Mouse (Mus musculus): ENCODE data around the gene Nipbl.

Nipbl gene

GRCm38 (mm10) chr15:8416500-8417138 is 27.6 kb downstream of the Nipbl start:
- DNase-seq (ENCODE audit: low spot score in 2 of 2), result no peak

GRCm38 (mm10) chr15:8413356-8413755 is 30.9 kb downstream of the Nipbl start:
- no peak for DNase-seq (ENCODE audit: low spot score in 2 of 2)

GRCm38 (mm10) chr15:8411873-8412272 is 32.4 kb downstream of the Nipbl start:
- no peak for DNase-seq (ENCODE audit: low spot score in 2 of 2)

GRCm38 (mm10) chr15:8411168-8411837 is 33.0 kb downstream of the Nipbl start:
- no peak for DNase-seq (ENCODE audit: low spot score in 2 of 2)

- no peak for DNase-seq (ENCODE audit: low spot score in 2 of 2)
Measured at GRCm38 (mm10) chr15:8407082-8407481, 37.2 kb downstream of the Nipbl start.

GRCm38 (mm10) chr15:8406219-8406618 is 38.0 kb downstream of the Nipbl start:
- no peak for DNase-seq (ENCODE audit: low spot score in 2 of 2)

- no peak for DNase-seq (ENCODE audit: low spot score in 2 of 2)
Measured at GRCm38 (mm10) chr15:8402591-8402990, 41.7 kb downstream of the Nipbl start.

- no peak for DNase-seq (ENCODE audit: low spot score in 2 of 2)
Measured at GRCm38 (mm10) chr15:8401536-8401935, 42.7 kb downstream of the Nipbl start.

- no peak for DNase-seq (ENCODE audit: low spot score in 2 of 2)
Measured at GRCm38 (mm10) chr15:8391764-8392163, 52.5 kb downstream of the Nipbl start.

- DNase-seq (ENCODE audit: low spot score in 2 of 2), result peak in 1 of 2 experiments; percentile 32
Measured at GRCm38 (mm10) chr15:8382213-8382612, 62.0 kb downstream of the Nipbl start.

- DNase-seq (ENCODE audit: low spot score in 2 of 2), result no peak
Measured at GRCm38 (mm10) chr15:8375657-8376056, 68.6 kb downstream of the Nipbl start.

GRCm38 (mm10) chr15:8374724-8375123 is 69.5 kb downstream of the Nipbl start:
- DNase-seq (ENCODE audit: low spot score in 2 of 2), result no peak

GRCm38 (mm10) chr15:8347104-8347773 is 97.0 kb downstream of the Nipbl start:
- DNase-seq (ENCODE audit: low spot score in 2 of 2), result no peak

- DNase-seq (ENCODE audit: low spot score in 2 of 2), result no peak
Measured at GRCm38 (mm10) chr15:8340596-8340995, 103.7 kb downstream of the Nipbl start.

- no peak for DNase-seq (ENCODE audit: low spot score in 2 of 2)
Measured at GRCm38 (mm10) chr15:8331547-8331946, 112.7 kb downstream of the Nipbl start.

GRCm38 (mm10) chr15:8325629-8326028 is 118.6 kb downstream of the Nipbl start:
- no peak for DNase-seq (ENCODE audit: low spot score in 2 of 2)

GRCm38 (mm10) chr15:8324833-8325232 is 119.4 kb downstream of the Nipbl start:
- no peak for DNase-seq (ENCODE audit: low spot score in 2 of 2)

GRCm38 (mm10) chr15:8324061-8324460 is 120.2 kb downstream of the Nipbl start:
- no peak for DNase-seq (ENCODE audit: low spot score in 2 of 2)

- DNase-seq (ENCODE audit: low spot score in 2 of 2), result no peak
Measured at GRCm38 (mm10) chr15:8321491-8321890, 122.8 kb downstream of the Nipbl start.

GRCm38 (mm10) chr15:8319191-8319590 is 125.1 kb downstream of the Nipbl start:
- no peak for DNase-seq (ENCODE audit: low spot score in 2 of 2)

- peak; percentile 33 to 37 for DNase-seq (ENCODE audit: low spot score in 2 of 2)
Measured at GRCm38 (mm10) chr15:8317381-8317780, 126.9 kb downstream of the Nipbl start.

GRCm38 (mm10) chr15:8305474-8305873 is 138.8 kb downstream of the Nipbl start:
- DNase-seq (ENCODE audit: low spot score in 2 of 2), result no peak

- DNase-seq (ENCODE audit: low spot score in 2 of 2), result no peak
Measured at GRCm38 (mm10) chr15:8302944-8303343, 141.3 kb downstream of the Nipbl start.
